Mouse (Mus musculus) embryonic facial prominence, embryonic 11.5 days (tissue): ENCODE results near the gene Ndufa13. TPM values are rescaled to one million over a fixed set of nuclear protein-coding genes. Genes with fewer than 3 reads are reported as not detected.
"Not testable (repeated sequence)": the region's sequence is repeated elsewhere in the genome, so short reads cannot be mapped to it uniquely, and the experiment has no call there.

ENCODE experiments used
- ATAC-seq: fragments of 200-750 bp; cut with Nextera tagmentation; replicated peaks from 2 replicates; pipeline ENCODE4 v1.8.0; 2017; ENCODE audit warnings: low read depth; ENCODE audit not compliant: insufficient number of reproducible peaks, low FRiP score, low TSS enrichment
- DNase-seq: peaks from one replicate; pipeline ENCODE4 v3.0.0-alpha.2; 2015; ENCODE audit warnings: low spot score
- H3K27ac ChIP-seq: fragments of 300-500 bp; sonication (generic); replicated peaks from 2 replicates; pipeline ENCODE4 v1.5.1; 2014; ENCODE audit warnings: mild to moderate bottlenecking, low read depth, low read length, control low read depth
- H3K27me3 ChIP-seq: fragments of 300-500 bp; sonication (generic); 2 replicates; pipeline ENCODE4 v1.6.1; 2014; ENCODE audit warnings: mild to moderate bottlenecking, low read length, moderate library complexity, mixed read lengths; ENCODE audit not compliant: control insufficient read depth, insufficient read depth
- H3K36me3 ChIP-seq: fragments of 300-500 bp; sonication (generic); replicated peaks from 2 replicates; pipeline ENCODE4 v1.6.1; 2014; ENCODE audit warnings: low read depth, mild to moderate bottlenecking, low read length, moderate library complexity, mixed read lengths; ENCODE audit not compliant: control insufficient read depth, insufficient read depth
- H3K4me1 ChIP-seq: fragments of 300-500 bp; sonication (generic); 2 replicates; pipeline ENCODE4 v1.6.1; 2014; ENCODE audit warnings: low read length, mixed read lengths; ENCODE audit not compliant: control insufficient read depth, insufficient read depth
- H3K4me2 ChIP-seq: fragments of 300-500 bp; sonication (generic); 2 replicates; pipeline ENCODE4 v1.6.1; 2014; ENCODE audit warnings: low read depth, mild to moderate bottlenecking, control low read depth, low read length, moderate library complexity
- H3K4me3 ChIP-seq: fragments of 300-500 bp; sonication (generic); 2 replicates; pipeline ENCODE4 v1.5.1; 2014; ENCODE audit warnings: low read depth, low read length, control low read depth
- H3K9ac ChIP-seq: fragments of 300-500 bp; sonication (generic); replicated peaks from 2 replicates; pipeline ENCODE4 v1.6.1; 2014; ENCODE audit warnings: mild to moderate bottlenecking, control low read depth, low read length
- H3K9me3 ChIP-seq: fragments of 300-500 bp; sonication (generic); replicated peaks from 2 replicates; pipeline ENCODE4 v1.6.1; 2016; ENCODE audit warnings: mild to moderate bottlenecking, low read length, inconsistent platforms, mixed read lengths; ENCODE audit not compliant: control insufficient read depth
- WGBS: fragments of 180-500 bp; shearing (Covaris S2); extraction: QIAGEN DNeasy Blood & Tissue Kit; methylation state at CpG from one replicate; pipeline ENCODE4 v1.1.7; 2014; 5-methylcytosine and 5-hydroxymethylcytosine counted together
- polyA plus RNA-seq: library from polyadenylated mRNA; unstranded; fragments of >200 nt; fragmentation: Nextera tagmentation; extraction: Ambion mirVana; gene quantifications from 2 replicates; pipeline ENCODE4 v1.2.1, GENCODE M21; 2014

The Ndufa13 gene
- polyA plus RNA-seq, result 158 and 165 TPM in 2 replicates

DNA sequence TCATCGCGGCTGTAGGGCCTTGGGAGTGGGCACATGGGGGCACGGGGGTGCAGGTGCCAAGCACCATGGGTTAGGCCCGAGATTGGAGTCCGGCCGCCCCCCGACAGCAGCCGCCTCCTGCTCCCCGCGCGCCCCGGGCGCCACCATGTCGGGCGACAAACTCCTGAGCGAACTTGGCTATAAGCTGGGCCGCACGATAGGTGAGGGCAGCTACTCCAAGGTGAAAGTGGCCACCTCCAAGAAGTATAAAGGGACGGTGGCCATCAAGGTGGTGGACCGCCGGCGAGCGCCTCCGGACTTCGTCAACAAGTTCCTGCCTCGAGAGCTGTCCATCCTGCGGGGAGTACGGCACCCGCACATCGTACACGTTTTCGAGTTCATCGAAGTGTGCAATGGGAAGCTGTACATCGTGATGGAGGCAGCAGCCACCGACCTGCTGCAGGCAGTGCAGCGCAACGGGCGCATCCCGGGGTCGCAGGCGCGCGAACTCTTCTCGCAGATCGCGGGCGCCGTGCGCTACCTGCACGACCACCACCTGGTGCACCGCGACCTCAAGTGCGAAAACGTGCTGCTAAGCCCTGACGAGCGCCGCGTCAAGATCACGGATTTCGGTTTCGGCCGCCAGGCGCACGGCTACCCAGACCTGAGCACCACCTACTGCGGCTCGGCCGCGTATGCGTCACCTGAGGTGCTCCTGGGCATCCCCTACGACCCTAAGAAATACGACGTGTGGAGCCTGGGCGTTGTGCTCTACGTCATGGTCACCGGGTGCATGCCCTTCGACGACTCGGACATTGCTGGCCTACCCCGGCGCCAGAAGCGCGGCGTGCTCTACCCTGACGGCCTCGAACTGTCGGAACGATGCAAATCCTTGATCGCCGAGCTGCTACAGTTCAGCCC, at the start of gene Ndufa13, which contains the start of the genes Tssk6 and Yjefn3:
Gene Ndufa13 (minus strand): TSS at position 396 of the 900 bp plus-strand sequence.
Gene Tssk6 (plus strand): TSS at position 22 of the 900 bp plus-strand sequence.
Gene Yjefn3 (minus strand): TSS at position 550 of the 900 bp plus-strand sequence.
- Histone ChIP-seq H3K27ac (peak within 1 kb of the TSS; percentile 75), H3K9ac (peak within 1 kb of the TSS; percentile 82), H3K4me1 (no peaks in the 10 kb centered on the region), H3K4me3 (peak within 1 kb of the TSS; percentile 75), H3K27me3 (no peaks in the 10 kb centered on the region), H3K4me2 (peak within 1 kb of the TSS; percentile 94), H3K36me3 (no peaks in the 10 kb centered on the region; the same call in 1 of the 2 replicates), H3K9me3 (no peaks in the 10 kb centered on the region)
- 5% methylated on average over 89 of the region's 89 CpGs for WGBS
- DNase-seq (peak; percentile 48), ATAC-seq (peak; percentile 49)

DNA sequence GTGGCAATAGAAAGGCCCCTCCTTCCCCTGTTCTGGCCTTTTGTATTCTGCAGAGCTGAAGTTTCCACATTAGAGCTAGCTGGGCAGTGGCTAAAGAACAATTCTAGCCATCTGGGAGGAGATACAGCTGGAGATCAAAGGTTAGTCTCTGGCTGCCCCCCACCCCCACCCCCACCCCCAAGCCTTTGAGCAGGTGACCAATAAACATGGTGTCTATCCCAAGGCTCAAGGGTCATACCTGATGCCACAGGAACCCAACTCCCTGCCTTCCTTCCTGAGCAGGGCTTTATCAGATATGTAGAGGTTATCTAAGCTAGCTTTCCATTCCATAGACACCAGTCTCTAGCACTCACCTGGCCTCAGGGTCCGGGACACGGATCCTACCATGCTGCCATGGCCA, 47.9 kb upstream of the Ndufa13 start:
- Histone ChIP-seq H3K36me3 (no peaks in the 10 kb centered on the region; the same call in 1 of the 2 replicates), H3K9ac (no peak overlapping the region), H3K4me1 (no peaks in the 10 kb centered on the region), H3K27me3 (no peaks in the 10 kb centered on the region), H3K27ac (no peak overlapping the region), H3K9me3 (no peaks in the 10 kb centered on the region), H3K4me2 (no peak overlapping the region), H3K4me3 (no peak overlapping the region)
- ATAC-seq (no peak), DNase-seq (no peak)
- 94% methylated on average over 2 of the region's 2 CpGs for WGBS

GRCm38 (mm10) chr8:69942495-69942894, 40.1 kb upstream of the Ndufa13 start:
- not testable (repeated sequence) for H3K36me3 ChIP-seq, DNase-seq, H3K9ac ChIP-seq, H3K9me3 ChIP-seq, H3K27me3 ChIP-seq, H3K27ac ChIP-seq, ATAC-seq, H3K4me3 ChIP-seq, H3K4me1 ChIP-seq, H3K4me2 ChIP-seq
- WGBS, result 95% methylated on average over 2 of the region's 3 CpGs

GRCm38 (mm10) chr8:69940386-69940785, 38.0 kb upstream of the Ndufa13 start:
- H3K4me2 ChIP-seq, result no peak overlapping the region
- ATAC-seq (no peak), DNase-seq (no peak)
- no peak overlapping the region for H3K9ac ChIP-seq
- H3K36me3 ChIP-seq, result no peaks in the 10 kb centered on the region
- WGBS, result 91% methylated on average over 2 of the region's 2 CpGs
- H3K9me3 ChIP-seq, result no peaks in the 10 kb centered on the region
- H3K4me3 ChIP-seq, result no peak overlapping the region
- peaks cover 5% of the 10 kb centered on the region; the same call in 1 of the 2 replicates for H3K4me1 ChIP-seq
- H3K27ac ChIP-seq, result no peak overlapping the region
- H3K27me3 ChIP-seq, result no peaks in the 10 kb centered on the region

DNA sequence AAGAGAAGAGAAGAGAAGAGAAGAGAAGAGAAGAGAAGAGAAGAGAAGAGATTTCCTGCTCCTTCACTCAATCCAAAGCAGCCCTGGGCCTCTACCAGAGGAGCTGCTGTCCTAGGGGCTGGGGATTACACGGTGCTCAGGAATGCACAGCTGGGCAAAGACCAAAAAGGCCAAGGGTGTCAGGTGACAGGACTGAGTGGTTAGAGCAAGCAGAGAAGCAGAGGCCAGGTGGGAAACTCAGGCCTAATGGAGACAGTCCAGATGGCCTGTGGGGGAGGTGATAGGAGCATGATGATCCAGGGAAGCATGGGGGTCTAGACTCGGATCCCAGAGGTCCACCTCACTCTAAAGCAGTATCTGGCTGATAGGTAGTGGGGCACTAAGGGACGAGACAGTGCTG, 37.3 kb upstream of the Ndufa13 start:
- Histone ChIP-seq H3K9ac (no peak overlapping the region), H3K27ac (no peak overlapping the region; the same call in 1 of the 2 replicates), H3K36me3 (no peaks in the 10 kb centered on the region), H3K9me3 (no peaks in the 10 kb centered on the region), H3K4me2 (no peak overlapping the region), H3K4me3 (no peak overlapping the region), H3K4me1 (peaks cover 5% of the 10 kb centered on the region; the same call in 1 of the 2 replicates), H3K27me3 (no peaks in the 10 kb centered on the region)
- ATAC-seq (no peak), DNase-seq (peak; percentile 72)
- 27% methylated on average over 3 of the region's 3 CpGs for WGBS

GRCm38 (mm10) chr8:69938245-69938982, 36.1 kb upstream of the Ndufa13 start:
- WGBS, result 88% methylated on average over 6 of the region's 6 CpGs
- Histone ChIP-seq H3K4me1 (peaks cover 5% of the 10 kb centered on the region; the same call in 1 of the 2 replicates), H3K27ac (no peak overlapping the region), H3K9me3 (no peaks in the 10 kb centered on the region), H3K36me3 (peaks cover 3% of the 10 kb centered on the region; the same call in 1 of the 2 replicates), H3K4me2 (no peak overlapping the region), H3K9ac (no peak overlapping the region), H3K4me3 (no peak overlapping the region), H3K27me3 (no peaks in the 10 kb centered on the region)
- ATAC-seq, result no peak
- DNase-seq, result no peak

DNA sequence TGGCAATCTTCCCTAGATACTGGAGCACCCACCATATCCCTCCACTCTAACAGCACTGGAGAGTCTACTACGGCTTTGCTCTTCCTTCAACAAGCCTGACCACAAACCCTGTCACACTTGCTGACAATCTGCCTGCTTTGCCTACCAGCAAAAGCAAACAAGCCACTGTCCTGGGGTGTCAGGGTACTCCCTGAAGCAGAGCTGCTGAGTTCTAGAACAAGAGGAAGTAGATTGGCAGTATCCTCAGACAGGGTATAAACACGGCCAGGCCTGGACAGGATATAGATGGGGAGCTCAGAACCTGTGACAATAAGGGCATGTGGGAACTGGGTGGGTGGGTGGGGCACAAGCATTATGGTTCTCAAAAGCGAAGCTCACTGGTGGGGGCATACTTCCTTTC, 35.1 kb upstream of the Ndufa13 start:
- DNase-seq (no peak), ATAC-seq (no peak)
- Histone ChIP-seq H3K9ac (no peak overlapping the region), H3K27ac (no peak overlapping the region), H3K4me3 (no peak overlapping the region), H3K27me3 (no peaks in the 10 kb centered on the region), H3K4me2 (no peak overlapping the region), H3K9me3 (no peaks in the 10 kb centered on the region), H3K36me3 (peaks cover 3% of the 10 kb centered on the region; the same call in 1 of the 2 replicates), H3K4me1 (peaks cover 5% of the 10 kb centered on the region; the same call in 1 of the 2 replicates)
- WGBS, result 93% methylated on average over 3 of the region's 3 CpGs
